Mouse (Mus musculus) G1E (cell line): ENCODE measurements around the gene Hist1h2bf. TPM values are rescaled to one million over a fixed set of nuclear protein-coding genes. Genes with fewer than 3 reads are reported as not detected.
"Not testable (repeated sequence)": the region's sequence is repeated elsewhere in the genome, so short reads cannot be mapped to it uniquely, and the experiment has no call there.

Experiments used
- ATAC-seq: 2 replicates; pipeline ENCODE4 v1.8.0; 2016; ENCODE audit warnings: mild to moderate bottlenecking; ENCODE audit not compliant: insufficient number of reproducible peaks, poor library complexity, low FRiP score, severe bottlenecking; ENCODE audit errors: extremely low read depth
- DNase-seq: peaks from one replicate; pipeline ENCODE4 v3.0.0; 2012; ENCODE audit warnings: low spot score
- H3K27me3 ChIP-seq: 2 replicates; pipeline ENCODE4 v1.6.1; 2012; ENCODE audit warnings: mild to moderate bottlenecking, low read length, inconsistent platforms; ENCODE audit not compliant: insufficient read depth
- H3K36me3 ChIP-seq: replicated peaks from 2 replicates; pipeline ENCODE3; 2012; ENCODE audit warnings: mild to moderate bottlenecking, inconsistent platforms
- H3K4me1 ChIP-seq: 2 replicates; pipeline ENCODE4 v1.6.1; 2012; ENCODE audit warnings: low read depth, low read length, inconsistent platforms, mixed read lengths; ENCODE audit not compliant: insufficient read depth
- H3K4me3 ChIP-seq: 2 replicates; pipeline ENCODE4 v1.5.1; 2012; ENCODE audit warnings: low read depth, mild to moderate bottlenecking, inconsistent platforms, low read length, moderate library complexity, mixed read lengths
- H3K9me3 ChIP-seq: replicated peaks from 2 replicates; pipeline ENCODE4 v1.6.1; 2012; ENCODE audit warnings: inconsistent platforms
- CTCF ChIP-seq: IDR thresholded peaks from 2 replicates; pipeline ENCODE4 v1.5.1; 2012; ENCODE audit warnings: low read depth, low read length, inconsistent platforms, mixed read lengths
- GATA1 ChIP-seq: IDR thresholded peaks from 2 replicates; pipeline ENCODE4 v1.6.1; 2012; ENCODE audit warnings: borderline replicate concordance, low read length, inconsistent platforms, mixed read lengths
- GATA2 ChIP-seq: IDR thresholded peaks from 2 replicates; pipeline ENCODE4 v1.6.1; 2012; ENCODE audit warnings: low read depth, low read length, inconsistent platforms, borderline replicate concordance
- POLR2AphosphoS5 ChIP-seq: IDR thresholded peaks from 2 replicates; pipeline ENCODE4 v1.6.1; 2012; ENCODE audit warnings: low read depth, low read length, inconsistent platforms; ENCODE audit not compliant: insufficient replicate concordance
- TAL1 ChIP-seq: conservative IDR thresholded peaks from 2 replicates; pipeline ENCODE4 v1.6.1; 2012; ENCODE audit warnings: low read depth, low read length, inconsistent platforms, mixed read lengths
- polyA plus RNA-seq: library from polyadenylated mRNA; stranded (reverse); fragments of >175 nt; gene quantifications from 2 replicates; pipeline ENCODE4 v1.2.3, GENCODE M21; 2012
- total RNA-seq, 2 experiments: library from RNA; stranded (forward) in 1 of 2; stranded (reverse) in 1 of 2; fragments of 200-1000 nt in 1 of 2; fragments of >200 nt in 1 of 2; fragmentation: Nextera tagmentation in 1 of 2; gene quantifications; 2 replicates each; pipeline ENCODE4 v1.2.3; 2014 to 2017

The Hist1h2bf gene
- total and polyA plus RNA-seq, 3 experiments: 5.7 to 748 (median 627) TPM

- H3K9me3 ChIP-seq: no peaks in the 10 kb centered on the region
- H3K4me3 ChIP-seq: peak within 1 kb of the TSS; percentile 69
- DNase-seq (peak; percentile 66), ATAC-seq (peak; percentile 73)
- H3K27me3 ChIP-seq: no peaks in the 10 kb centered on the region
- TF ChIP-seq POLR2AphosphoS5 (peak; percentile 97), TAL1 (no peak)
- no peaks in the 10 kb centered on the region for H3K36me3 ChIP-seq
- H3K4me1 ChIP-seq: peaks cover 19% of the 10 kb centered on the region
Measured at GRCm38 (mm10) chr13:23543965-23544786, 29.8 kb downstream of the Hist1h2bf start, which contains the start of gene Hist1h3f. Hist1h3f (plus strand) TSS chr13:23544052.

GRCm38 (mm10) chr13:23542999-23543607 is 30.9 kb downstream of the Hist1h2bf start, which contains the start of gene Hist1h2bh:
Hist1h2bh (minus strand) TSS chr13:23543392.
- not testable (repeated sequence) for H3K27me3 ChIP-seq, H3K36me3 ChIP-seq, H3K9me3 ChIP-seq
- peak; percentile 68 for DNase-seq
- peak within 1 kb of the TSS; percentile 69 for H3K4me3 ChIP-seq
- H3K4me1 ChIP-seq: peaks cover 19% of the 10 kb centered on the region
- ATAC-seq: peak; percentile 88
- peak; percentile 93; the same call in 1 of the 2 replicates for TF ChIP-seq POLR2AphosphoS5

GRCm38 (mm10) chr13:23542225-23542980 is 31.6 kb downstream of the Hist1h2bf start:
- peaks cover 20% of the 10 kb centered on the region for H3K4me1 ChIP-seq
- TF ChIP-seq POLR2AphosphoS5: peak; percentile 79; the same call in 1 of the 2 replicates
- not testable (repeated sequence) for ATAC-seq, H3K9me3 ChIP-seq, H3K36me3 ChIP-seq, DNase-seq, H3K27me3 ChIP-seq
- peak overlapping the region; percentile 68 for H3K4me3 ChIP-seq

GRCm38 (mm10) chr13:23541497-23541896 is 32.5 kb downstream of the Hist1h2bf start:
- TF ChIP-seq CTCF (no peak), GATA1 (no peak), TAL1 (no peak), GATA2 (no peak), POLR2AphosphoS5 (no peak)
- Histone ChIP-seq H3K4me1 (peaks cover 20% of the 10 kb centered on the region), H3K9me3 (no peaks in the 10 kb centered on the region), H3K4me3 (no peak overlapping the region), H3K27me3 (no peaks in the 10 kb centered on the region), H3K36me3 (no peaks in the 10 kb centered on the region)
- no peak for DNase-seq
- ATAC-seq: no peak

GRCm38 (mm10) chr13:23539821-23540220 is 34.2 kb downstream of the Hist1h2bf start:
- H3K4me3 ChIP-seq, ATAC-seq, H3K27me3 ChIP-seq, H3K36me3 ChIP-seq, DNase-seq, H3K9me3 ChIP-seq: not testable (repeated sequence)
- peaks cover 20% of the 10 kb centered on the region for H3K4me1 ChIP-seq

- DNase-seq (no peak), ATAC-seq (no peak)
- peaks cover 17% of the 10 kb centered on the region for H3K4me1 ChIP-seq
- no peaks in the 10 kb centered on the region for H3K36me3 ChIP-seq
- no peaks in the 10 kb centered on the region for H3K9me3 ChIP-seq
- no peaks in the 10 kb centered on the region for H3K27me3 ChIP-seq
- TF ChIP-seq GATA2: no peak
- H3K4me3 ChIP-seq: no peak overlapping the region
Measured at GRCm38 (mm10) chr13:23538249-23538648, 35.7 kb downstream of the Hist1h2bf start.
